9 mouse cellular contexts compared by ENCODE assay signal in genomic region chr17:12210544-12211132, GRCm38 (mm10).
DNase-seq lines count a peak whose midpoint lies in the region; ATAC-seq lines count a peak whose summit lies in the region.
"Had no signal": no experiment of that assay in that cellular context is flagged by ENCODE, and none has a peak within 500 bp of the region (broad histone marks: within the 10 kb centered on the region; RNA-seq: fewer than 3 reads in every experiment).

No protein-coding gene starts in this region.

- no peaks in the 10 kb centered on the region for H3K27me3 ChIP-seq in kidney, embryonic 16.5 days (ENCODE audit: insufficient read depth, low read length)
- no peaks in the 10 kb centered on the region for H3K27me3 ChIP-seq in liver, embryonic 11.5 days (replicated peaks; ENCODE audit: control insufficient read depth, insufficient read depth, low read length)
- H3K27me3 ChIP-seq in neural tube, embryonic 11.5 days (ENCODE audit: control insufficient read depth, insufficient read depth, low read length), result no peaks in the 10 kb centered on the region
- H3K27me3 ChIP-seq in stomach, embryonic 16.5 days (ENCODE audit: control insufficient read depth, insufficient read depth, low read length), result no peaks in the 10 kb centered on the region

- H3K9ac ChIP-seq in kidney, embryonic 16.5 days (replicated peaks; ENCODE audit: low read length), result no peak overlapping the region
- no peak overlapping the region for H3K9ac ChIP-seq in liver, embryonic 11.5 days (ENCODE audit: low read depth, low read length)
- no peak overlapping the region for H3K9ac ChIP-seq in neural tube, embryonic 11.5 days (ENCODE audit: low read length)
- no peak overlapping the region for H3K9ac ChIP-seq in stomach, embryonic 16.5 days (ENCODE audit: low read length)

- peaks cover 33% of the 10 kb centered on the region for H3K36me3 ChIP-seq in kidney, embryonic 16.5 days (ENCODE audit: insufficient read depth, low read length)
- H3K36me3 ChIP-seq in liver, embryonic 11.5 days (ENCODE audit: control insufficient read depth, insufficient read depth, low read length), result peaks cover 18% of the 10 kb centered on the region; the same call in 1 of the 2 replicates
- no peaks in the 10 kb centered on the region for H3K36me3 ChIP-seq in neural tube, embryonic 11.5 days (ENCODE audit: control insufficient read depth, insufficient read depth, low read length)
- H3K36me3 ChIP-seq in stomach, embryonic 16.5 days (ENCODE audit: control insufficient read depth, insufficient read depth, low read length), result peaks cover 3% of the 10 kb centered on the region; the same call in 1 of the 2 replicates

- H3K4me1 ChIP-seq in kidney, embryonic 16.5 days (ENCODE audit: insufficient read depth, low read length), result peaks cover 25% of the 10 kb centered on the region
- peaks cover 33% of the 10 kb centered on the region for H3K4me1 ChIP-seq in liver, embryonic 11.5 days (replicated peaks; ENCODE audit: control insufficient read depth, insufficient read depth, low read length)
- H3K4me1 ChIP-seq in neural tube, embryonic 11.5 days (ENCODE audit: control insufficient read depth, insufficient read depth, low read length), result peaks cover 15% of the 10 kb centered on the region
- H3K4me1 ChIP-seq in stomach, embryonic 16.5 days (ENCODE audit: control insufficient read depth, insufficient read depth, low read length), result peaks cover 22% of the 10 kb centered on the region

- H3K4me3 ChIP-seq in kidney, embryonic 16.5 days (ENCODE audit: low read length), result no peak overlapping the region
- H3K4me3 ChIP-seq in liver, embryonic 11.5 days (ENCODE audit: low read depth, low read length), result no peak overlapping the region
- H3K4me3 ChIP-seq in neural tube, embryonic 11.5 days (ENCODE audit: low read depth, low read length), result no peak overlapping the region
- no peak overlapping the region for H3K4me3 ChIP-seq in stomach, embryonic 16.5 days (replicated peaks; ENCODE audit: low read length)
- H3K4me3 ChIP-seq: erythroblast, embryonic 14.5 days had no signal

- H3K27ac ChIP-seq in kidney, embryonic 16.5 days (ENCODE audit: low read length), result no peak overlapping the region
- peak overlapping the region; percentile 9; the same call in 1 of the 2 replicates for H3K27ac ChIP-seq in liver, embryonic 11.5 days (ENCODE audit: low read depth, low read length)
- no peak overlapping the region for H3K27ac ChIP-seq in neural tube, embryonic 11.5 days (ENCODE audit: low read depth, low read length)
- no peak overlapping the region for H3K27ac ChIP-seq in stomach, embryonic 16.5 days (ENCODE audit: low read length)

- 0 out of 2 replicates have a peak, but pooled peaks have one; percentile 39 for ATAC-seq in kidney, embryonic 16.5 days (ENCODE audit: low FRiP score, low TSS enrichment)
- peak; percentile 44 for ATAC-seq in liver, embryonic 11.5 days (replicated peaks; ENCODE audit: low FRiP score)
- peak; percentile 60; the same call in 1 of the 2 replicates for ATAC-seq in neural tube, embryonic 11.5 days (ENCODE audit: insufficient read depth, low FRiP score, low TSS enrichment)
- ATAC-seq in stomach, embryonic 16.5 days (ENCODE audit: insufficient read depth, low FRiP score), result peak; percentile 55; the same call in 1 of the 2 replicates

- peak; percentile 92 to 93 for DNase-seq in B cell, adult 2 months
- peak; percentile 82 for DNase-seq in adrenal gland, adult 2 months
- DNase-seq in embryo, embryonic 11 days, result peak; percentile 83
- peak; percentile 77 to 88 for DNase-seq in gastrocnemius, postnatal 4 days (ENCODE audit: low spot score in 2 of 2)
- peak; percentile 83 for DNase-seq in liver, embryonic 11.5 days (ENCODE audit: low spot score)
- peak; percentile 86 for DNase-seq in neural tube, embryonic 11.5 days (ENCODE audit: low spot score)

- H3K9me3 ChIP-seq in kidney, embryonic 16.5 days (ENCODE audit: low read length), result no peaks in the 10 kb centered on the region
- no peaks in the 10 kb centered on the region for H3K9me3 ChIP-seq in liver, embryonic 11.5 days (ENCODE audit: control insufficient read depth, low read length)
- H3K9me3 ChIP-seq in neural tube, embryonic 11.5 days (ENCODE audit: control insufficient read depth, low read length), result no peaks in the 10 kb centered on the region
- H3K9me3 ChIP-seq in stomach, embryonic 16.5 days (replicated peaks; ENCODE audit: control insufficient read depth, low read length), result no peaks in the 10 kb centered on the region

- no peak overlapping the region for H3K4me2 ChIP-seq in kidney, embryonic 16.5 days (replicated peaks; ENCODE audit: low read depth, low read length)
- H3K4me2 ChIP-seq in liver, embryonic 11.5 days, result no peak overlapping the region
- H3K4me2 ChIP-seq in neural tube, embryonic 11.5 days (ENCODE audit: low read depth), result no peak overlapping the region
- H3K4me2 ChIP-seq in stomach, embryonic 16.5 days (ENCODE audit: low read depth, low read length), result no peak overlapping the region

- 39% methylated on average over 8 of the region's 8 CpGs for WGBS in kidney, embryonic 16.5 days
- WGBS in liver, embryonic 11.5 days, result 32% methylated on average over 8 of the region's 8 CpGs
- 36% methylated on average over 8 of the region's 8 CpGs for WGBS in neural tube, embryonic 11.5 days
- WGBS in stomach, embryonic 16.5 days, result 30% methylated on average over 8 of the region's 8 CpGs
